Mouse (Mus musculus) thymus, postnatal 4 days (tissue): ENCODE data around the gene Paqr5.

Source experiments
- DNase-seq: peaks from one replicate; pipeline ENCODE4 v3.0.0; 2021

Paqr5 gene

DNA sequence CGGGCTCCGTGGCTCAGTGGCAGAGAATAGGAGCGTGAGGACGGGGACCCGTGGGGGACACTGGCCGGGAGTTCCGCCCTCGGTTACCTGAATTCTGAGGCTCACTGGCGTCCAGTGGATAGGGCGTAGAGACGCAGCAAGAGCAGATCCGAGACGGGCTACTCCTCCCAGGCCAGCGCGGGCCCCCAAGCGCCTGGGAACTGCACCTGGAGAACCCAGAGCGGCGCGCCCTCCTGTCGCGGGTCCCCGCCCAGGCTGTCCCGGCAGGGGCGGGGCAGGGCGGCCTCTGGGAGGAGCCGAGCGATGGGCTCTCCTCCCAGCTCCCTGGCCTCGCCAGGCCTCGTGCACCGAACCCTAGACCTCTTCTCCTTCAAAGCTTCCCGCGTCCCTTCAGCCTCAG, at the start of gene Paqr5:
Gene Paqr5, minus strand, starts transcription at position 257 of the 400 bp plus-strand sequence.
- DNase-seq: peak; percentile 79

- no peak for DNase-seq
Measured at GRCm38 (mm10) chr9:62062234-62062633, 35.6 kb upstream of the Paqr5 start.

DNA sequence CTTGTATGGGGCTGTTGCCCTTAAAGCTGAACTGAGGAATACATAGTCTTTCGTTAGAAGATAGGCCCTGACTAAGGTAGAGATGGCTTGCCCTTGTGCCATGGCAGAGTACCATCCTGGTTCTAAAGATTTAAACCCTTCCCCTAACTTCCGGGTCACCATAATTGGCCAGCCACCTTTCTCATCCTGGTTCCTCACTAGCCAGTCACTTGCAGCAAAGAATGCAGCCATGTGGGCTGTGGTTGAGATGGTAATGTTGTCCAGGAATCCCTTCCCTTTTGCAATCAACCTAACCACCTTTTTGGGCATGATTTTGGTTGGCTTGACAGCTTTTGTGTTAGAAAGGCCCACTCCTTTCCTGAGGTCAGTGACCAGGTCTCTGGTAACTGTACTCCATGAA, 33.8 kb upstream of the Paqr5 start:
- DNase-seq: no peak

- no peak for DNase-seq
Measured at GRCm38 (mm10) chr9:62059941-62060340, 33.3 kb upstream of the Paqr5 start.

DNA sequence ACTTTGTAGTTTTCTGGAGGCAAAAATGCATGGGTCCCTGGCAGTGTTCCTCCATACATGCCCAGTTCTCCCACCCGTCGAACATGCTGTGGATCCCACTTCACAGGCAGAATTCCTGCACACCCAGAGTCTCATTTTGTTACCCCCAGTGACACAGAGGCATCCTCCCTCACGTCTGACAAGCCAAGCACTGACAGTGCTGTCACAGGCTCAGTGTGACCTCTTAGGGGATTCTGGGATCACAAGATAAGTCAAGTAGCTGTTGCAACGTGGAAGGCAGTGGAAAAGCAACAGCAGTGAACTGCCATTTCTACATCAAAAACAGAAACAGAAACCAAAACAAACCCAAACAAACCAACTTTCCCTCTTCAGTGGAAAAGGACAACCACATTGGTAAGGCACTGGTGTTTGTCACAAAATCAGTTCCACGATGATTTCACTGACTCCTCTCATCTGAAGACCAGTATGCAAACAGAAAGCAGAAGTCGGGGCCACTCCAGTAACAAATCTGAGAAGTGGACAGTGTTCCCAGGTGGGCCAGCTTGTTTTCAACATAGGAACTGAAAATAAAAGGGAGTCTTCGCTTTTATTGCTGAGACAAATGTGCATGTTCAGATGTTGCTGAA, 31.3 kb upstream of the Paqr5 start:
- no peak for DNase-seq

DNA sequence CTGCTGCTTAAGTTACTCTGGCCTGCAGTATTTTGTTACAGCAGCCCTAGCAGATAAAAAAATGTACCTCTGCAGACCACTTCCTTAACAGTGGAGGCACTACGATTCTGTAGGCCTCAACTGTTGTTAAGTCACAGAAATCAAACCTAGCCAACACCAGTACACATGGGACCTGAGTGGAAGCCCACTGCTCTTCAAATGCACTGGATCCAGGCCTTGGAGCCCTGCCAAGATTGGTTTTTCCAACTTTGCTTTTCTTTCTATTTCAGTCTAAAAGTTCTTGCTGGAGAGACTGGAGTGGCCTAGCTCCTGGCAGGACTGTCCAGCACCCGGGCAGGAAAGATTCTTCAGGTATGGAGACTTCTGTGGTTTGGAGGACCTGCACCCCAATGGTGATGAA, 29.6 kb upstream of the Paqr5 start:
- no peak for DNase-seq

GRCm38 (mm10) chr9:62050801-62051200, 24.1 kb upstream of the Paqr5 start:
- DNase-seq: peak; percentile 47

- DNase-seq: no peak
Measured at GRCm38 (mm10) chr9:62049166-62049565, 22.5 kb upstream of the Paqr5 start.

GRCm38 (mm10) chr9:62042167-62042566, 15.5 kb upstream of the Paqr5 start:
- DNase-seq: no peak

- peak; percentile 96 for DNase-seq
Measured at GRCm38 (mm10) chr9:62040008-62040608, 13.5 kb upstream of the Paqr5 start.

- DNase-seq: no peak
Measured at GRCm38 (mm10) chr9:62035806-62036205, 9.2 kb upstream of the Paqr5 start.

GRCm38 (mm10) chr9:62032206-62032605, 5.5 kb upstream of the Paqr5 start:
- no peak for DNase-seq

GRCm38 (mm10) chr9:62028072-62028471, 1.4 kb upstream of the Paqr5 start:
- DNase-seq: no peak

DNA sequence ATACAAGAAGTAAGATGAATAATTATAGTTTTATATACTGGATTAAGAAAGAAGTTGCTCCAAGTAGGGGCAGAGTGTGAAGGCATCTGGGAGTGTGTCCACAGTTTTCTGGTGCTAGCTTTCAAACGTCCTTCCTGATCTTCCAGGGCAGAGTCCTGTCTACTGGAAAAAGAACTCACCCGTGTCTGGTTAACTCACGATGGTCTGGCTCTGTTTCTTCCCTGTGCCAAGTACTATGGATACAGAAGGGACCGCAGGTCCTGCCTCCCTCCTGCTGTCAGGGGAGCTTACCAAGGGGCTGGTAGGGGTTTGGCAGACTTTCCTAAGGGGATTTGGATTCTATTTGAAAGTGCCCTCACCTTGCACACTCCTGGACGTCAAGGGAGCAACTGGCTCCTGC, 1.6 kb downstream of the Paqr5 start:
- no peak for DNase-seq

DNA sequence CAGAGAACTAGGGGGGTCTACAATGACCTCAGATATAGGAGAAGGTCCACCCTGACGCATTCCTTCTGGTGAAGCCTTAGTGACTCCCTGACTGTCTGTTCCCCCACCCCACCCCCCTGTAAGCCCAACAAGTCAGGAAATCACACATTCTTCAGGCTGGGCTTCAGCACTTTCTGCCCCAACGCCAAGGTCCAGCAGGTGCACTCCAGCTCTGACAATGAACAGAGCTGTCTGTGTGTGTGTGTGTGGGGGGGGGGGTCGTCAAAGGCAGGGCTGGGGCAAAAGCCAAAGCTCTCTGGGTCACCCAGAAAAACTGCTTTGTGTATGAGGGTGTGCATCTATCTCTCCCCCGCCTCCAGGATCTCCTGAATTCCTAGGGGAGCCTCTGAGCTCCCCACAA, 2.8 kb downstream of the Paqr5 start:
- no peak for DNase-seq

DNA sequence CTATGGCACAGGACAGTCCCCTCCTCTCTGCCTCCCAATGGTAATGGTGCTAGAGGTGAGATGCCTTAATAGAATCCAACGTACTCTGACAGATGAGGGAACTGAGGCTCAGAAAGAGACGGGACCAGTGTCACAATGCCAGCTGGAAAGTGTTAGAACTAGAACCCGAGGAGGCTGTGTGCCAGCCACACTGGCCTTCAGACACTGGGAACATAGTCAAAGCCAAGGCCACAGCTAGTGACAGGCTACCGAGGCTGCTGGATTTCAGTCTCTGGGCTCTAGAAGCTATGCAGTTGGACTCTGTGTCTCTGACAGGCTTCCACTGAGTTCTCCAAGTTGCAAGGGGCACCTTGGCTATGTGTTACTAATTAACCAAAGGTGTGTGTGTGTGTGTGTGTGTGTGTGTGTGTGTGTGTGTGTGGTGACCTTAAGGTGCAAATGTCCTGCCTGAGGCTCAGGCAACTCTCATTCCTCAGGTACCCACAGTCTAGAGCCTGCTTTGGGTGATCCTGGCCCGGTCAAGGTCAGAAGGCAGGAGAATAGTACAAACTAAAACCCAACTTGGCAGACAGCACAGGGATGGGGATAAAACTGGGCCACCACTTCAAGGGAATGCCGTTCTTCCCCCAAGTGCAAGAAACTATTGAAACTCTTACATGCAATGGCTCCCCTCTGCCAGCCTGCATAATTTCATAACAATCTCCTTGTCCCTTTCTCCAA, 3.5 kb downstream of the Paqr5 start:
- DNase-seq: no peak

DNA sequence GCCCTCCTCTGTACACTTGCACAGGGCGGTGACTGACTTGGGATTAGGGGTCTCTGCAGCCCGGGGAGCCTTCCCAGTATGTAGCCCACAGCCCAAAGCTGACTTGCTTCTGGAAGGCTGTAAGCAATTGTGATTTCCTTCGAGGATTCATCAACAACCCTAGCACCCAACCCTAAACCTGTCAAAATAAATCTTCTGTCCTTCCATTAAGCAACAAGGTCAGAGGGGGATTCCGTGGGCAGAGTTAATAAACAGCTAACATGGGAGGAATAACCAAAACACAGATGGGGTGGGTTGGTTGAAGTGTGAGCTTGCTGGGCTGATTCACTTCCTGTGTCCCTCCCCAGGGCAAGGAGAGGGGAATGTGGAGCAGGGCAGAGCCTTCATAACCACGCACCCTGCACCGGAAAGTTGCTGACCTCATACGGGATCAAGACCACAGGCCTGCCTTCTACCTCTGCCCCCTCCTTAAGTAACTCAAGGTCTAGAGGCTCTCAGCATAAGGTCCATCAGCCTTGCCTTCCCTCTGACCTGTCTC, 5.0 kb downstream of the Paqr5 start:
- no peak for DNase-seq

DNA sequence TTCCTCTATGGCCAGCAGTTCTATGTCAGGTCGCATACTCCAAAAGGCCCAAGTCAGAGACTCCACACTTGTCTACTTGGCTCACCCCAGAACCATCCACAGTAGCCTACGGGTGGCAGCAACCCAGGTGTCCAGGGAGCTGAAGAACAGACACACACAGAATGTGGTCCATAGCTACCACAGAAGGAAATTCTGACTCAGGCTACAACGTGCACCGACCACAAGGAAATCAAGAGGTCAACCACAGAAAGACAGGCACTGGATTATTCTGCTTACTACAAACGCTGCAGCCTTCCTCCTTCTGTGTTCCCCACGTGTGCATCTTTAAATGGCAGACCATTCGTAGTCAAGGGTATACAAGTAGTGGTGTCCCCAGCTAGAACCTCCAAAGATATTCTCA, 6.4 kb downstream of the Paqr5 start:
- DNase-seq: no peak

- DNase-seq: no peak
Measured at GRCm38 (mm10) chr9:62018229-62019093, 8.2 kb downstream of the Paqr5 start.

DNA sequence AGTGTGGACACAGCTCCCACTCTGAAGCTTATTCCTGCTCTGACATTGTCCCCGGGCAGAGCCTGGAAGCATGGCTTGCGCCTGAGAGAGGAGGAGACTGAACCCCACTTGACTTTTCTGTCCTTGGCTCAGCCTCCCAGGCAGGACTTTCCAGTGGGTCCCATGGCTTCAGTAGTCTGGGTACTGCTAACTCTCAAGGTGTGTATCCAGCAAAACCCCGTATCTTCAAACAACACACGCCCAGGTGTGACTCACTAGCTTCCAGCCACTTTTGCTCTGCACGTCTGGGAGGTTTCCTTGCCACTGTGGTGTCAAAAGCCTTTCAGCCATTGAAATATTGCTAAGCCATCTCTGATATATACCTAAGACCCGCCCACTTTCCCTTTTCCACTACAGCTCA, 9.3 kb downstream of the Paqr5 start:
- no peak for DNase-seq

DNA sequence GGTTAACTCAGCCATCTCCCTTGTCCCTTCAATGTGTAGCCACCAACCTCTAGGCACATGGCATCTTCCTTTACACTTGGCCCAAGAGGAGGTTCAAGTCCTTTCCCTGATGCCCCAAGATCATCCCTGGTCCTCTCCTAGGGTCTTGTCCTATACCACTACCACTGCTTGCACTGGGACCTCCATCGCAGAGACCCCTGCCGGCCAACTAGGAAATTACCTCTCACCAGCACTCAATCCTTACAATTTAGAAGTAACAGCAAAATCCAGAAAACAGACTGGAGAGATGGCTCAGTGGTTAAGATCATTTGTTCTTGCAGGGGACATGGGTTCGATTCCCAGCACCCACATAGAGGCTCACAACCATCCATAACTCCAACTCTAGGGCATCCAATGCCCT, 11.2 kb downstream of the Paqr5 start:
- peak; percentile 65 for DNase-seq

GRCm38 (mm10) chr9:62013316-62014097, 13.1 kb downstream of the Paqr5 start:
- DNase-seq: no peak
